Mouse (Mus musculus) intestine, embryonic 16.5 days (tissue): ENCODE results near the gene Lrrc66. TPM values are rescaled to one million over a fixed set of nuclear protein-coding genes. Genes with fewer than 3 reads are reported as not detected.

Experiments
- polyA plus RNA-seq: library from polyadenylated mRNA; unstranded; fragments of >200 nt; fragmentation: Nextera tagmentation; extraction: Ambion mirVana; gene quantifications from 2 replicates; pipeline ENCODE4 v1.2.1, GENCODE M21; 2015

Lrrc66 gene
- polyA plus RNA-seq, 1 experiment from 2014 or later = 7.2 TPM

Other genes starting within 250 kb of the Lrrc66 start
- gene Cwh43, start 226.5 kb downstream of the Lrrc66 start, polyA plus RNA-seq = 0.13 and 0.16 TPM in 2 replicates
- 14.8 and 14.9 TPM in 2 replicates for gene Dcun1d4, start 151.5 kb downstream of the Lrrc66 start, polyA plus RNA-seq
- gene Sgcb, start 15.3 kb upstream of the Lrrc66 start, polyA plus RNA-seq = 16.5 and 16.6 TPM in 2 replicates
- 0.31 and 0.55 TPM in 2 replicates for gene Spata18, start 18.9 kb upstream of the Lrrc66 start, polyA plus RNA-seq